Mouse (Mus musculus) limb, embryonic 14.5 days (tissue): Measurements from ENCODE around the gene Afg1l. TPM values are rescaled to one million over a fixed set of nuclear protein-coding genes. Genes with fewer than 3 reads are reported as not detected.

Experiments
- ATAC-seq: fragments of 200-750 bp; cut with Nextera tagmentation; 2 replicates; pipeline ENCODE4 v1.8.0; 2017; ENCODE audit warnings: low read depth, moderate number of reproducible peaks, moderate TSS enrichment; ENCODE audit not compliant: low FRiP score
- DNase-seq: peaks from one replicate; pipeline ENCODE4 v3.0.0-alpha.2; 2015; ENCODE audit warnings: low spot score
- H3K27ac ChIP-seq: fragments of 300-500 bp; sonication (generic); replicated peaks from 2 replicates; pipeline ENCODE4 v1.5.1; 2014; ENCODE audit warnings: low read depth, mild to moderate bottlenecking, low read length, moderate library complexity, mixed read lengths
- H3K27me3 ChIP-seq: fragments of 300-500 bp; sonication (generic); 2 replicates; pipeline ENCODE4 v1.6.1; 2014; ENCODE audit warnings: low read length, mixed read lengths; ENCODE audit not compliant: control insufficient read depth, insufficient read depth
- H3K36me3 ChIP-seq: fragments of 300-500 bp; sonication (generic); 2 replicates; pipeline ENCODE4 v1.6.1; 2014; ENCODE audit warnings: mild to moderate bottlenecking, low read length, moderate library complexity, mixed read lengths; ENCODE audit not compliant: control insufficient read depth, insufficient read depth
- H3K4me1 ChIP-seq: fragments of 300-500 bp; sonication (generic); 2 replicates; pipeline ENCODE4 v1.6.1; 2014; ENCODE audit warnings: antibody characterized with exemption, low read length, mixed read lengths; ENCODE audit not compliant: control insufficient read depth, insufficient read depth
- H3K4me2 ChIP-seq: fragments of 300-500 bp; sonication (generic); replicated peaks from 2 replicates; pipeline ENCODE4 v1.6.1; 2014; ENCODE audit warnings: low read depth, mild to moderate bottlenecking, low read length, moderate library complexity; ENCODE audit not compliant: severe bottlenecking
- H3K4me3 ChIP-seq: fragments of 300-500 bp; sonication (generic); replicated peaks from 2 replicates; pipeline ENCODE4 v1.5.1; 2014; ENCODE audit warnings: low read length
- H3K9ac ChIP-seq: fragments of 300-500 bp; sonication (generic); 2 replicates; pipeline ENCODE4 v1.6.1; 2014; ENCODE audit warnings: mild to moderate bottlenecking, low read depth, low read length, moderate library complexity; ENCODE audit not compliant: severe bottlenecking
- H3K9me3 ChIP-seq: fragments of 300-500 bp; sonication (generic); 2 replicates; pipeline ENCODE4 v1.6.1; 2016; ENCODE audit warnings: low read length; ENCODE audit not compliant: control insufficient read depth
- POLR2A ChIP-seq: fragments of 200-500 bp; IDR thresholded peaks from 2 replicates; pipeline ENCODE4 v1.8.0; 2012; ENCODE audit warnings: inconsistent platforms, mild to moderate bottlenecking, moderate library complexity, borderline replicate concordance; ENCODE audit not compliant: insufficient read depth, insufficient read length; ENCODE audit errors: extremely low read depth
- WGBS: fragments of 180-500 bp; shearing (Covaris S2); extraction: QIAGEN DNeasy Blood & Tissue Kit; methylation state at CpG from one replicate; pipeline ENCODE4 v1.1.7; 2014; 5-methylcytosine and 5-hydroxymethylcytosine counted together
- polyA plus RNA-seq, 2 experiments: library from polyadenylated mRNA; depleted of rRNA in 1 of 2; stranded (reverse) in 1 of 2; unstranded in 1 of 2; fragments of >200 nt; fragmentation: Nextera tagmentation in 1 of 2; extraction: Ambion mirVana in 1 of 2; gene quantifications; 2 replicates each; pipeline versions ENCODE4 v1.2.1 to v1.2.3; 2012 to 2014

Gene Afg1l
- polyA plus RNA-seq, 2 experiments: 5.3 to 5.7 TPM

GRCm38 (mm10) chr10:42492027-42492771 lies 13.8 kb upstream of the Afg1l start:
- no peak overlapping the region for H3K4me2 ChIP-seq
- H3K36me3 ChIP-seq: no peaks in the 10 kb centered on the region
- H3K27me3 ChIP-seq: no peaks in the 10 kb centered on the region
- 77% methylated on average over 10 of the region's 10 CpGs for WGBS
- no peaks in the 10 kb centered on the region for H3K4me1 ChIP-seq
- no peak for ATAC-seq
- H3K9ac ChIP-seq: no peak overlapping the region
- DNase-seq: no peak
- no peak overlapping the region for H3K27ac ChIP-seq
- H3K4me3 ChIP-seq: no peak overlapping the region
- TF ChIP-seq POLR2A: no peak
- H3K9me3 ChIP-seq: no peaks in the 10 kb centered on the region

DNA sequence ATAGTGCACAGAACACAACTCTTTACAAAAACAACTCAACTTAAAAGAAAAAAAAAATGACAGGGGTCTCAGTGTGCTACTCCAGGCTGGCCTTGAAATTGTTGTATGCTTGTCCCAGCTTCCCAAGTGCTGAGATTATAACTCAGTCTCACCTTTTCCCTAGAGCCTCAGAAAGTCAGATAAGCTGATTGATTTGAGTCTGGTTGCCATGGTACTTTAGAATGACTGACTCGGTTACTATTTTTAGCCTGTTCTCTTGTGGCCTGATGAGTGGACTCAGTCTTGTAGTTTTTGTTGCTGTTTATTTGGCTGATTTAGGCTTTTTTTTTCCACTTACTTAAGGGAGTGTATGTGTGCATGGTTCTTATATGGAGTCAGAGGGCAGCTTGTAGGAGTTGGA lies 12.8 kb upstream of the Afg1l start:
- Histone ChIP-seq H3K9me3 (no peaks in the 10 kb centered on the region), H3K4me1 (no peaks in the 10 kb centered on the region), H3K27me3 (no peaks in the 10 kb centered on the region), H3K4me3 (no peak overlapping the region), H3K36me3 (no peaks in the 10 kb centered on the region), H3K4me2 (no peak overlapping the region), H3K9ac (no peak overlapping the region), H3K27ac (no peak overlapping the region)
- 52% methylated on average over 1 of the region's 1 CpGs for WGBS
- ATAC-seq: no peak
- DNase-seq: no peak
- TF ChIP-seq POLR2A: no peak

DNA sequence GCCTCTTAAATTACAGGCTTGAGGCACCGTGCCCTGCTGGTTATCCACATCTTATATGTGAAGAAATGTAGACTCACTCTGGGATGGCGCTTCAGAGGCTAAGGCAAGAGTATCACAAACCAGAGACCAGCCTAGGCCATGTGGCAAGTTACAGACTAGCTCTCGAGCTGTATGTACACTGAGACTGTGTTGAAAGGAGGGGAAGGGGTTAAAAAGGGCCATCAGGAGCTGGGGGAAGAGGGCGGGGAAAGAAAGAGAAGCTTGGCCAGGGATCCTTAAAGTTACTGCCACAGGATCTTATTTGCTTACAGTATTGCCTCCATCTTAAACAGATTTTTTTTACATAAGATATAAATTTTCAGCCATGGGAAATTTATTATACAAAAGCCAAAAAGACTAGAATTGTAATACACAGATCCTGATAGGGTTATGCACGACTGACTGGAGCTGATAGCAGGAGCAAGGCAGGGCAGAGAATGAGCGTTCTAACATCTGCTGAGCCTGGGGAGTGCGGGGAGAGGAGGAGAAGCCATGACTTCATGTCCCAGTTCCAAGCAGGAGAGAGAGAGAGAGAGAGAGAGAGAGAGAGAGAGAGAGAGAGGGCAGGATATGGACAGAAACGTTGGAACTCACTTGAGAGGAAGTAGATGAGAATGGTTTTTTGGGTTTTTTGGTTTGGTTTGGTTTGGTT lies 10.4 kb upstream of the Afg1l start:
- no peak overlapping the region for H3K4me2 ChIP-seq
- no peak overlapping the region for H3K4me3 ChIP-seq
- no peaks in the 10 kb centered on the region for H3K36me3 ChIP-seq
- H3K9me3 ChIP-seq: no peaks in the 10 kb centered on the region
- no peaks in the 10 kb centered on the region for H3K4me1 ChIP-seq
- no peak overlapping the region for H3K9ac ChIP-seq
- H3K27me3 ChIP-seq: no peaks in the 10 kb centered on the region
- H3K27ac ChIP-seq: no peak overlapping the region
- peak; percentile 25 for DNase-seq
- WGBS: 20% methylated on average over 8 of the region's 8 CpGs
- ATAC-seq: peak; percentile 55; the same call in 1 of the 2 replicates
- no peak for TF ChIP-seq POLR2A

DNA sequence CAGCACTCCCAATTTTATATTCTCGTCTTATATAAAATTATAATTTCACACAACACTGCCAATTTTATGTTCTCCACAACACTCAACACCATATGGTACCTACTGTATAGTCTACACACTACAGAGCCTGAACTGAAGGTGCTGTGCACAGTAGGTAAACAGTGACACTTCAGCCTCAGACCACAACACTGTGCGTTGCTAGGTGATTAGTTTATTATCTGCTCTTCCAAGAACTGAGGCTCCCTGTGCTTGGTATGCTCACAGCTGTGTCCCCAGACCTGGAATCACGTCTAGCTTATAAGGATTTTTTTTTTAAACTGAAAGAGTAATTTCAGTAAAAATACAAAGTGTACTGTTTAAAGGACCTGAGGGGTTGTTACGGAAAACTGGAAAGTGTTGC lies 2.4 kb upstream of the Afg1l start:
- H3K36me3 ChIP-seq: no peaks in the 10 kb centered on the region
- no peak overlapping the region for H3K4me3 ChIP-seq
- no peak overlapping the region for H3K9ac ChIP-seq
- DNase-seq (no peak), ATAC-seq (no peak)
- H3K27me3 ChIP-seq: no peaks in the 10 kb centered on the region
- no peak overlapping the region for H3K27ac ChIP-seq
- H3K4me1 ChIP-seq: peaks cover 10% of the 10 kb centered on the region
- no peak for TF ChIP-seq POLR2A
- WGBS: 65% methylated on average over 4 of the region's 4 CpGs
- no peak overlapping the region for H3K4me2 ChIP-seq
- no peaks in the 10 kb centered on the region for H3K9me3 ChIP-seq

- Histone ChIP-seq H3K9ac (peak overlapping the region; percentile 88), H3K4me1 (peaks cover 10% of the 10 kb centered on the region), H3K27me3 (no peaks in the 10 kb centered on the region), H3K27ac (peak overlapping the region; percentile 88), H3K9me3 (no peaks in the 10 kb centered on the region), H3K4me3 (peak overlapping the region; percentile 72), H3K36me3 (no peaks in the 10 kb centered on the region), H3K4me2 (peak overlapping the region; percentile 80)
- DNase-seq (no peak), ATAC-seq (peak; percentile 20; the same call in 1 of the 2 replicates)
- WGBS: 14% methylated on average over 24 of the region's 25 CpGs
- TF ChIP-seq POLR2A: no peak
Observed at GRCm38 (mm10) chr10:42477550-42478340, 620 bp downstream of the Afg1l start.
